Mouse (Mus musculus): ENCODE results near the gene Gm21915. TPM values are rescaled to one million over a fixed set of nuclear protein-coding genes. Genes with fewer than 3 reads are reported as not detected.

Gene Gm21915
- polyA plus RNA-seq, 1 experiment from 2014 or later, result not detected

GRCm38 (mm10) chr9:40637705-40638393 is 32.6 kb upstream of the Gm21915 start:
- Histone ChIP-seq H3K9me3 (no peaks in the 10 kb centered on the region), H3K27me3 (replicated peaks) (peaks cover 10% of the 10 kb centered on the region), H3K4me1 (peaks cover 8% of the 10 kb centered on the region), H3K9ac (peak overlapping the region; percentile 79), H3K36me3 (no peaks in the 10 kb centered on the region), H3K4me2 (peak overlapping the region; percentile 82), H3K4me3 (peak overlapping the region; percentile 59), H3K27ac (replicated peaks) (no peak overlapping the region)
- no peak for ATAC-seq (ENCODE audit: extremely low read depth, insufficient number of reproducible peaks, low FRiP score, low TSS enrichment)
- 36% methylated on average over 8 of the region's 8 CpGs for WGBS

- peaks cover 8% of the 10 kb centered on the region for H3K4me1 ChIP-seq
- H3K36me3 ChIP-seq, result no peaks in the 10 kb centered on the region
- H3K9ac ChIP-seq, result peak overlapping the region; percentile 79
- peaks cover 10% of the 10 kb centered on the region for H3K27me3 ChIP-seq (replicated peaks)
- peak overlapping the region; percentile 59 for H3K4me3 ChIP-seq
- ATAC-seq (ENCODE audit: extremely low read depth, insufficient number of reproducible peaks, low FRiP score, low TSS enrichment), result no peak
- no peak overlapping the region for H3K27ac ChIP-seq (replicated peaks)
- 6% methylated on average over 14 of the region's 14 CpGs for WGBS
- peak overlapping the region; percentile 82 for H3K4me2 ChIP-seq
- H3K9me3 ChIP-seq, result no peaks in the 10 kb centered on the region
Measured at GRCm38 (mm10) chr9:40638394-40639049, 31.9 kb upstream of the Gm21915 start.

GRCm38 (mm10) chr9:40639536-40640187 is 30.8 kb upstream of the Gm21915 start:
- no peaks in the 10 kb centered on the region for H3K36me3 ChIP-seq
- H3K4me2 ChIP-seq, result no peak overlapping the region
- H3K27me3 ChIP-seq (replicated peaks), result peaks cover 10% of the 10 kb centered on the region
- no peak overlapping the region for H3K4me3 ChIP-seq
- no peak overlapping the region for H3K9ac ChIP-seq
- H3K27ac ChIP-seq (replicated peaks), result no peak overlapping the region
- H3K4me1 ChIP-seq, result peaks cover 8% of the 10 kb centered on the region
- ATAC-seq (ENCODE audit: extremely low read depth, insufficient number of reproducible peaks, low FRiP score, low TSS enrichment), result no peak
- H3K9me3 ChIP-seq, result no peaks in the 10 kb centered on the region
- WGBS, result 64% methylated on average over 10 of the region's 10 CpGs

- WGBS, result 82% methylated on average over 2 of the region's 2 CpGs
- Histone ChIP-seq H3K27me3 (replicated peaks) (peaks cover 10% of the 10 kb centered on the region), H3K4me2 (no peak overlapping the region), H3K27ac (replicated peaks) (no peak overlapping the region), H3K36me3 (no peaks in the 10 kb centered on the region), H3K4me3 (no peak overlapping the region), H3K4me1 (peaks cover 8% of the 10 kb centered on the region), H3K9me3 (no peaks in the 10 kb centered on the region), H3K9ac (no peak overlapping the region)
- ATAC-seq (ENCODE audit: extremely low read depth, insufficient number of reproducible peaks, low FRiP score, low TSS enrichment), result no peak
Measured at GRCm38 (mm10) chr9:40641318-40641717, 29.1 kb upstream of the Gm21915 start.

GRCm38 (mm10) chr9:40642470-40643220 is 27.8 kb upstream of the Gm21915 start:
- no peak overlapping the region for H3K4me2 ChIP-seq
- peaks cover 8% of the 10 kb centered on the region for H3K4me1 ChIP-seq
- H3K36me3 ChIP-seq, result no peaks in the 10 kb centered on the region
- H3K4me3 ChIP-seq, result no peak overlapping the region
- no peak for ATAC-seq (ENCODE audit: extremely low read depth, insufficient number of reproducible peaks, low FRiP score, low TSS enrichment)
- no peak overlapping the region for H3K9ac ChIP-seq
- H3K27ac ChIP-seq (replicated peaks), result no peak overlapping the region
- no peaks in the 10 kb centered on the region for H3K9me3 ChIP-seq
- WGBS, result 28% methylated on average over 16 of the region's 16 CpGs
- H3K27me3 ChIP-seq (replicated peaks), result peaks cover 10% of the 10 kb centered on the region

GRCm38 (mm10) chr9:40649444-40649843 is 21.0 kb upstream of the Gm21915 start:
- Histone ChIP-seq H3K9ac (no peak overlapping the region), H3K36me3 (no peaks in the 10 kb centered on the region), H3K9me3 (no peaks in the 10 kb centered on the region), H3K27me3 (replicated peaks) (no peaks in the 10 kb centered on the region), H3K4me1 (peaks cover 6% of the 10 kb centered on the region; the same call in 1 of the 2 replicates), H3K4me3 (no peak overlapping the region), H3K27ac (replicated peaks) (no peak overlapping the region), H3K4me2 (no peak overlapping the region)
- no peak for ATAC-seq (ENCODE audit: extremely low read depth, insufficient number of reproducible peaks, low FRiP score, low TSS enrichment)
- 86% methylated on average over 3 of the region's 3 CpGs for WGBS

GRCm38 (mm10) chr9:40649983-40650382 is 20.4 kb upstream of the Gm21915 start:
- Histone ChIP-seq H3K36me3 (no peaks in the 10 kb centered on the region), H3K9me3 (no peaks in the 10 kb centered on the region), H3K4me2 (no peak overlapping the region), H3K27me3 (replicated peaks) (no peaks in the 10 kb centered on the region), H3K27ac (replicated peaks) (no peak overlapping the region), H3K9ac (no peak overlapping the region), H3K4me3 (no peak overlapping the region), H3K4me1 (peaks cover 6% of the 10 kb centered on the region; the same call in 1 of the 2 replicates)
- no peak for ATAC-seq (ENCODE audit: extremely low read depth, insufficient number of reproducible peaks, low FRiP score, low TSS enrichment)
- WGBS, result 66% methylated on average over 6 of the region's 6 CpGs

GRCm38 (mm10) chr9:40651239-40651859 is 19.1 kb upstream of the Gm21915 start:
- no peak overlapping the region for H3K27ac ChIP-seq (replicated peaks)
- H3K4me1 ChIP-seq, result peaks cover 6% of the 10 kb centered on the region; the same call in 1 of the 2 replicates
- no peak for ATAC-seq (ENCODE audit: extremely low read depth, insufficient number of reproducible peaks, low FRiP score, low TSS enrichment)
- no peak overlapping the region for H3K9ac ChIP-seq
- no peaks in the 10 kb centered on the region for H3K36me3 ChIP-seq
- H3K27me3 ChIP-seq (replicated peaks), result no peaks in the 10 kb centered on the region
- H3K4me2 ChIP-seq, result no peak overlapping the region
- H3K9me3 ChIP-seq, result no peaks in the 10 kb centered on the region
- 75% methylated on average over 4 of the region's 4 CpGs for WGBS
- H3K4me3 ChIP-seq, result no peak overlapping the region

GRCm38 (mm10) chr9:40652757-40653156 is 17.7 kb upstream of the Gm21915 start:
- WGBS, result 26% methylated on average over 9 of the region's 9 CpGs
- Histone ChIP-seq H3K9me3 (no peaks in the 10 kb centered on the region), H3K27me3 (replicated peaks) (no peaks in the 10 kb centered on the region), H3K4me2 (no peak overlapping the region), H3K27ac (replicated peaks) (no peak overlapping the region), H3K36me3 (no peaks in the 10 kb centered on the region), H3K4me3 (no peak overlapping the region), H3K4me1 (peaks cover 6% of the 10 kb centered on the region; the same call in 1 of the 2 replicates), H3K9ac (no peak overlapping the region)
- no peak for ATAC-seq (ENCODE audit: extremely low read depth, insufficient number of reproducible peaks, low FRiP score, low TSS enrichment)

GRCm38 (mm10) chr9:40666190-40666803 is 4.1 kb upstream of the Gm21915 start:
- 63% methylated on average over 9 of the region's 9 CpGs for whole genome bisulfite sequencing
- Histone ChIP-seq H3K36me3 (no peaks in the 10 kb centered on the region), H3K9me3 (0 out of 2 replicates have a peak, but pooled peaks cover 4% of the 10 kb centered on the region), H3K4me1 (peaks cover 1% of the 10 kb centered on the region; the same call in 1 of the 2 replicates), H3K4me3 (no peak overlapping the region), H3K27me3 (replicated peaks) (no peaks in the 10 kb centered on the region), H3K4me2 (no peak overlapping the region), H3K9ac (no peak overlapping the region), H3K27ac (replicated peaks) (no peak overlapping the region)
- ATAC-seq (ENCODE audit: extremely low read depth, insufficient number of reproducible peaks, low FRiP score, low TSS enrichment), result no peak
